Mouse (Mus musculus): ENCODE measurements at regions not wholly inside any gene's neighbourhood (a gene's known extent, or its start where the extent isn't known, plus 50 kb on each side); places are given as distances from the start of the nearest gene placed in this dataset.

- Histone ChIP-seq H3K4me2 (ENCODE audit: low read depth, low read length, severe bottlenecking) (no peak overlapping the region), H3K36me3 (ENCODE audit: control insufficient read depth, insufficient read depth, low read length) (no peaks in the 10 kb centered on the region), H3K9me3 (ENCODE audit: control insufficient read depth, low read length) (no peaks in the 10 kb centered on the region), H3K27me3 (ENCODE audit: control insufficient read depth, insufficient read depth, low read length) (no peaks in the 10 kb centered on the region), H3K27ac (ENCODE audit: low read depth, low read length) (no peak overlapping the region), H3K4me1 (replicated peaks; ENCODE audit: control insufficient read depth, insufficient read depth, low read length) (no peaks in the 10 kb centered on the region), H3K4me3 (ENCODE audit: low read depth, low read length) (no peak overlapping the region), H3K9ac (ENCODE audit: low read length) (no peak overlapping the region)
- 65% methylated on average over 4 of the region's 4 CpGs for WGBS
- no peak for DNase-seq (ENCODE audit: low spot score)
- ATAC-seq (replicated peaks; ENCODE audit: low FRiP score), result no peak
These were observed 343.3 kb upstream of the Clint1 start for GRCm38 (mm10) chr11:45508566-45508965.

GRCm38 (mm10) chr11:45509278-45509677 lies 342.6 kb upstream of the Clint1 start:
- ATAC-seq (replicated peaks; ENCODE audit: low FRiP score), result no peak

GRCm38 (mm10) chr11:45514415-45515271 lies 337.2 kb upstream of the Clint1 start:
- Histone ChIP-seq H3K27me3 (ENCODE audit: control insufficient read depth, insufficient read depth, low read length) (no peaks in the 10 kb centered on the region), H3K27ac (ENCODE audit: low read depth, low read length) (no peak overlapping the region), H3K4me3 (ENCODE audit: low read depth, low read length) (no peak overlapping the region), H3K4me1 (replicated peaks; ENCODE audit: control insufficient read depth, insufficient read depth, low read length) (no peaks in the 10 kb centered on the region), H3K4me2 (ENCODE audit: low read depth, low read length, severe bottlenecking) (no peak overlapping the region), H3K9ac (ENCODE audit: low read length) (no peak overlapping the region), H3K36me3 (ENCODE audit: control insufficient read depth, insufficient read depth, low read length) (no peaks in the 10 kb centered on the region), H3K9me3 (ENCODE audit: control insufficient read depth, low read length) (no peaks in the 10 kb centered on the region)
- DNase-seq (ENCODE audit: low spot score) (no peak), ATAC-seq (replicated peaks; ENCODE audit: low FRiP score) (no peak)
- 72% methylated on average over 10 of the region's 10 CpGs for WGBS

More at GRCm38 (mm10) chr11:45509278-45509677, 342.6 kb upstream of the Clint1 start:
- Histone ChIP-seq H3K9me3 (ENCODE audit: control insufficient read depth, low read length) (no peaks in the 10 kb centered on the region), H3K27ac (ENCODE audit: low read depth, low read length) (no peak overlapping the region), H3K4me3 (ENCODE audit: low read depth, low read length) (no peak overlapping the region), H3K4me2 (ENCODE audit: low read depth, low read length, severe bottlenecking) (no peak overlapping the region), H3K36me3 (ENCODE audit: control insufficient read depth, insufficient read depth, low read length) (no peaks in the 10 kb centered on the region), H3K4me1 (replicated peaks; ENCODE audit: control insufficient read depth, insufficient read depth, low read length) (no peaks in the 10 kb centered on the region), H3K27me3 (ENCODE audit: control insufficient read depth, insufficient read depth, low read length) (no peaks in the 10 kb centered on the region), H3K9ac (ENCODE audit: low read length) (no peak overlapping the region)
- 39% methylated on average over 2 of the region's 2 CpGs for WGBS
- no peak for DNase-seq (ENCODE audit: low spot score)

GRCm38 (mm10) chr11:45524720-45525119 lies 327.1 kb upstream of the Clint1 start:
- no peaks in the 10 kb centered on the region for H3K36me3 ChIP-seq (ENCODE audit: control insufficient read depth, insufficient read depth, low read length)
- H3K27me3 ChIP-seq (ENCODE audit: control insufficient read depth, insufficient read depth, low read length), result no peaks in the 10 kb centered on the region
- DNase-seq (ENCODE audit: low spot score), result no peak
- ATAC-seq (replicated peaks; ENCODE audit: low FRiP score), result no peak
- no peak overlapping the region for H3K9ac ChIP-seq (ENCODE audit: low read length)
- no peak overlapping the region for H3K4me2 ChIP-seq (ENCODE audit: low read depth, low read length, severe bottlenecking)
- H3K4me1 ChIP-seq (replicated peaks; ENCODE audit: control insufficient read depth, insufficient read depth, low read length), result no peaks in the 10 kb centered on the region
- H3K27ac ChIP-seq (ENCODE audit: low read depth, low read length), result no peak overlapping the region
- H3K4me3 ChIP-seq (ENCODE audit: low read depth, low read length), result no peak overlapping the region
- no peaks in the 10 kb centered on the region for H3K9me3 ChIP-seq (ENCODE audit: control insufficient read depth, low read length)
- 72% methylated on average over 6 of the region's 6 CpGs for WGBS

GRCm38 (mm10) chr11:45531044-45531626 lies 320.7 kb upstream of the Clint1 start:
- Histone ChIP-seq H3K9me3 (ENCODE audit: control insufficient read depth, low read length) (no peaks in the 10 kb centered on the region), H3K4me2 (ENCODE audit: low read depth, low read length, severe bottlenecking) (no peak overlapping the region), H3K4me1 (replicated peaks; ENCODE audit: control insufficient read depth, insufficient read depth, low read length) (no peaks in the 10 kb centered on the region), H3K36me3 (ENCODE audit: control insufficient read depth, insufficient read depth, low read length) (no peaks in the 10 kb centered on the region), H3K9ac (ENCODE audit: low read length) (no peak overlapping the region), H3K27me3 (ENCODE audit: control insufficient read depth, insufficient read depth, low read length) (no peaks in the 10 kb centered on the region), H3K4me3 (ENCODE audit: low read depth, low read length) (no peak overlapping the region), H3K27ac (ENCODE audit: low read depth, low read length) (no peak overlapping the region)
- DNase-seq (ENCODE audit: low spot score), result no peak
- WGBS, result 93% methylated on average over 9 of the region's 9 CpGs
- no peak for ATAC-seq (replicated peaks; ENCODE audit: low FRiP score)

GRCm38 (mm10) chr11:45533402-45534056 lies 318.3 kb upstream of the Clint1 start:
- no peak overlapping the region for H3K4me2 ChIP-seq (ENCODE audit: low read depth, low read length, severe bottlenecking)
- WGBS, result 61% methylated on average over 7 of the region's 7 CpGs
- no peak for DNase-seq (ENCODE audit: low spot score)
- no peak overlapping the region for H3K9ac ChIP-seq (ENCODE audit: low read length)
- H3K4me1 ChIP-seq (replicated peaks; ENCODE audit: control insufficient read depth, insufficient read depth, low read length), result no peaks in the 10 kb centered on the region
- no peaks in the 10 kb centered on the region for H3K27me3 ChIP-seq (ENCODE audit: control insufficient read depth, insufficient read depth, low read length)
- H3K36me3 ChIP-seq (ENCODE audit: control insufficient read depth, insufficient read depth, low read length), result no peaks in the 10 kb centered on the region
- no peaks in the 10 kb centered on the region for H3K9me3 ChIP-seq (ENCODE audit: control insufficient read depth, low read length)
- no peak overlapping the region for H3K4me3 ChIP-seq (ENCODE audit: low read depth, low read length)
- H3K27ac ChIP-seq (ENCODE audit: low read depth, low read length), result no peak overlapping the region
- ATAC-seq (replicated peaks; ENCODE audit: low FRiP score), result no peak

- Histone ChIP-seq H3K4me1 (replicated peaks; ENCODE audit: control insufficient read depth, insufficient read depth, low read length) (no peaks in the 10 kb centered on the region), H3K4me3 (ENCODE audit: low read depth, low read length) (no peak overlapping the region), H3K27ac (ENCODE audit: low read depth, low read length) (no peak overlapping the region), H3K9me3 (ENCODE audit: control insufficient read depth, low read length) (no peaks in the 10 kb centered on the region), H3K9ac (ENCODE audit: low read length) (no peak overlapping the region), H3K36me3 (ENCODE audit: control insufficient read depth, insufficient read depth, low read length) (no peaks in the 10 kb centered on the region), H3K4me2 (ENCODE audit: low read depth, low read length, severe bottlenecking) (no peak overlapping the region), H3K27me3 (ENCODE audit: control insufficient read depth, insufficient read depth, low read length) (no peaks in the 10 kb centered on the region)
- no peak for DNase-seq (ENCODE audit: low spot score)
- no peak for ATAC-seq (replicated peaks; ENCODE audit: low FRiP score)
- WGBS, result 73% methylated on average over 8 of the region's 8 CpGs
These were observed 316.3 kb upstream of the Clint1 start for GRCm38 (mm10) chr11:45535501-45536025.

- ATAC-seq (replicated peaks; ENCODE audit: low FRiP score) (no peak), DNase-seq (ENCODE audit: low spot score) (no peak)
- WGBS, result 65% methylated on average over 7 of the region's 7 CpGs
- Histone ChIP-seq H3K27me3 (ENCODE audit: control insufficient read depth, insufficient read depth, low read length) (no peaks in the 10 kb centered on the region), H3K36me3 (ENCODE audit: control insufficient read depth, insufficient read depth, low read length) (no peaks in the 10 kb centered on the region), H3K4me1 (replicated peaks; ENCODE audit: control insufficient read depth, insufficient read depth, low read length) (no peaks in the 10 kb centered on the region), H3K27ac (ENCODE audit: low read depth, low read length) (no peak overlapping the region), H3K9ac (ENCODE audit: low read length) (no peak overlapping the region), H3K4me2 (ENCODE audit: low read depth, low read length, severe bottlenecking) (no peak overlapping the region), H3K4me3 (ENCODE audit: low read depth, low read length) (no peak overlapping the region), H3K9me3 (ENCODE audit: control insufficient read depth, low read length) (no peaks in the 10 kb centered on the region)
These were observed 313.8 kb upstream of the Clint1 start for GRCm38 (mm10) chr11:45538011-45538410.

Data from forebrain, embryonic 11.5 days (tissue).